Mouse (Mus musculus) cortical plate, adult 2 months (tissue): ENCODE measurements at regions not wholly inside any gene's neighbourhood (a gene's known extent, or its start where the extent isn't known, plus 50 kb on each side); places are given as distances from the start of the nearest gene placed in this dataset.

Source experiments
- CTCF ChIP-seq: fragments of 200-500 bp; IDR thresholded peaks from 2 replicates; pipeline ENCODE4 v1.5.1; 2011; ENCODE audit warnings: mild to moderate bottlenecking, control low read depth, low read length; ENCODE audit not compliant: insufficient read depth; ENCODE audit errors: extremely low read depth
- POLR2A ChIP-seq: fragments of 200-500 bp; IDR thresholded peaks from 2 replicates; pipeline ENCODE4 v1.6.1; 2011; ENCODE audit warnings: mild to moderate bottlenecking, low read length, control low read depth; ENCODE audit not compliant: insufficient read depth; ENCODE audit errors: extremely low read depth

DNA sequence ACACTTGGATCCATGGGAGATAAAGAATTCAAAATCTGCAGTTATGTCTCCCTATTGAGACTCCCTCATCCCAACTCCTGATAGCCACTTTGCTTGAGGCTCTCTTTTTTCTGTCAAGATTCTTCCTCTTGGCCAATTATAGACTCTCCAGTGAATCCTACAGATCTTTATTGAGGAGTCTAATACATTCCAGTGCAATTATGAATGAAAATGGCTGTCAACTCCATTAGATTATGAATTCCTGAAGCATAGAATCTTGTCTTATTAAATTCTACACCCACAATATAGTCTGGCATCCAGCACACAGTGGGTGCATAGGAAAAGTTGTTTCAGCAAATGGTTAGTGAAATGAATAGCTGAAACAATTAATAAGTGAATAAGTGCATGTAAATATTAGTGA lies 311.0 kb upstream of the Eif4g2 start:
- no peak for TF ChIP-seq CTCF
- no peak for TF ChIP-seq POLR2A
